Mouse (Mus musculus): ENCODE results near the gene Gm43552. TPM values are rescaled to one million over a fixed set of nuclear protein-coding genes. Genes with fewer than 3 reads are reported as not detected.
"Not testable (repeated sequence)": the region's sequence is repeated elsewhere in the genome, so short reads cannot be mapped to it uniquely, and the experiment has no call there.

Gm43552 gene
- total RNA-seq (2021) = 1 to 10 TPM in 1 of 2 experiments, not detected in 1; 3.0 TPM
- long read RNA-seq, experiment 1 = 0 reads
- long read RNA-seq, experiment 2 = 0 reads

DNA sequence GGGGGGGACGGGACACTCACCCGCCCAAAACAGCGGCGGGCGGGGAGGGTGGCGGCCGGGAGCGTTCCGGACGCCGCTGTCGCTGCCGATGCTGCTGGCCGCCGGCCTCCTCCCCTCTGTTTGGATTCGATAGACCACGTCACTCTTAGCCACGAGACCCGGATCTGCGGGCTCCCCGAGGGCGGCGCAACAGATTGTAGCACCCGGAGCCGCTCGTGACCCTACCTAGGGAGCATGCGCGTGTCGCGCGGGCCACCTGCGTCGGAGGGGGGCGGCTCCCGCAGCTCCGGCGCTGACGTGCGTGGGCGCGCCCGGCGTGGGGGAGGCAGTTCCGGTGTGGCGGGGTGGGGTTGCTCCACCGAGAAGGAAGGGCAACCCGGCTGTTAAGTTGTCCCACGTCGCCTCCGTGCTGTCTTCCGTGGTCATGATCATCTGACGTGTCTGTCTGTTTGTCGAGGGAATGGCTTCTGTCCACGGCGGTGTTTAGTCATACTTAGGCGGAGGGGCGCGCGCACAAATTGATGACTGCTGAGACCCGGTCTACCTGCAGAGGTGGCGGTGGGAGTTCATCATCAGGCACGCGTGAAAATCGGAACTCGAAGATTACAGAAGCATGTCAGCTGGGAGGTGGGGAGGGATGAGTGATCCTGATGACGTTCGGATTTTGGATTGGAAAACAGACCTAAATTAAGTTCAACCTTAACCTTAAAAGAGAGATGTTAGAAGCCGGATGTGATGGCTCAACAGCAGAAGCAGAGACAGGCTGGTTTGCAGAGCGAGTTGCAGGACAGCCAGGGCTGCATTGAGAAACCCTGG, at the start of gene Gm43552:
TSS of gene Gm43552 (minus strand) at position 118 of the 816 bp plus-strand sequence.
- DNase-seq (ENCODE audit: low spot score in 2 of 2) = peak; percentile 86 to 93

DNA sequence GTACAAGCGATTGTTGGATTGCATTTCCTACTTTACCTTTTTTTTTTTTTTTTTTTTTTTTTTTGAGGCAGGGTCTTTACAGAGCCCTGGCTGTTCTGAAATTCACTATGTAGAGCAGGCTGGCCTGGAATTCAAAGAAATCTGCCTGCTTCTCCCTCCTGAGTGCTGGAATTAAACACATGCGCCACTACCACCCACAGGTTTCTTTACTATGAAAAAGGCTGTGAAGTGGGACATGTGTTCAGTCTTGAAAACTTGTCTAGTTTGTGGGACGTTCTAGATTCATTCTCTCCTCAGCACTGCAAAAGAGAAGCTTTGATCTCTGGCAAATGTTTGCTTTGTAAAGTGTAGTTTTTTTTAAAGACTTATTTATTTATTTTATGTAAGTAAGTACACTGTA, 49.3 kb upstream of the Gm43552 start:
- DNase-seq (ENCODE audit: low spot score in 2 of 2) = no peak

DNA sequence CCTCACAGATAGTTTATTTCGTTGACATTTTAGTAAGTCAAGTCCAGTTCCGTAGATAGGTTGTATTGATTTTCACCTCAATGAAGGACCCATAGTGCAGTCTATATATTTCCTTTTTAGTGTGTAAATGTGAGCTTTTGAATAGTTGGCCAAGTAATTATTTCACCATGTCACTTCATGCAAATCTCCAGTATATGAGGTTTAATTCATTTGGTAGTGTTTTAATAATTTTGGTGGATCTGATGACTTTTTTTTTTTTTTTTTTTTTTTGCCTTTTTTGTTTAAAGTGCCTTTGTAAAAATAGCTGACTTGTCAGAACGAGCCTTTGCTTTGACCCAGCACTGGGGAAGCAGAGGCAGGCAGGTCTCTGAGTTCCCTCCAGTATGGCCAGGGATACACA, 47.2 kb upstream of the Gm43552 start:
- no peak for DNase-seq (ENCODE audit: low spot score in 2 of 2)

GRCm38 (mm10) chr5:65538829-65539228, 46.2 kb upstream of the Gm43552 start:
- DNase-seq (ENCODE audit: low spot score in 2 of 2) = no peak

DNA sequence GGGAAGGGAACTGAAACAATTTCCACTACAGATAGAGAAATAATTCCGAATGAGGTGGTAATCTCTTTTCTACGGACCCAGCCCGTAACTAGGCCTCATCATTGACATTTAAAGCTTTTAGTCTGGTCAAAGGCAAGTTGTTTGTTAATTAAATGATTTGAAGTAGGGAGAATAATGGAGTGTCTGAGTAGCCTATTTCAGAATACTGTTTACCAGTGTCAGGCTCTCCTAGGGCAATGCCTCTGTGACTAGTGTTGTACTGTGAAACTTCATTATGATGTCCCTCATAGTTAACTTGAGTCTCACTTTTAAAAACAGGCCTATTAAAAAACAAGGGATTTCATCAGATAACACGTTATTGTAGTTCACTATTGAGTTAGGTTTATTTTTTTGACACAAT, 45.5 kb upstream of the Gm43552 start:
- no peak for DNase-seq (ENCODE audit: low spot score in 2 of 2)

- DNase-seq (ENCODE audit: low spot score in 2 of 2) = peak; percentile 41 to 62
These were observed 44.9 kb upstream of the Gm43552 start for GRCm38 (mm10) chr5:65537420-65538071.

- peak; percentile 94 to 95 for DNase-seq (ENCODE audit: low spot score in 2 of 2)
These were observed 44.3 kb upstream of the Gm43552 start, which contains the start of the genes Smim14 and Ube2k for GRCm38 (mm10) chr5:65536751-65537419. TSS of gene Smim14 (minus strand) at chr5:65537184. TSS of gene Ube2k (plus strand) at chr5:65537233.

- not testable (repeated sequence) for DNase-seq (ENCODE audit: low spot score in 2 of 2)
These were observed 43.4 kb upstream of the Gm43552 start for GRCm38 (mm10) chr5:65536068-65536465.

DNA sequence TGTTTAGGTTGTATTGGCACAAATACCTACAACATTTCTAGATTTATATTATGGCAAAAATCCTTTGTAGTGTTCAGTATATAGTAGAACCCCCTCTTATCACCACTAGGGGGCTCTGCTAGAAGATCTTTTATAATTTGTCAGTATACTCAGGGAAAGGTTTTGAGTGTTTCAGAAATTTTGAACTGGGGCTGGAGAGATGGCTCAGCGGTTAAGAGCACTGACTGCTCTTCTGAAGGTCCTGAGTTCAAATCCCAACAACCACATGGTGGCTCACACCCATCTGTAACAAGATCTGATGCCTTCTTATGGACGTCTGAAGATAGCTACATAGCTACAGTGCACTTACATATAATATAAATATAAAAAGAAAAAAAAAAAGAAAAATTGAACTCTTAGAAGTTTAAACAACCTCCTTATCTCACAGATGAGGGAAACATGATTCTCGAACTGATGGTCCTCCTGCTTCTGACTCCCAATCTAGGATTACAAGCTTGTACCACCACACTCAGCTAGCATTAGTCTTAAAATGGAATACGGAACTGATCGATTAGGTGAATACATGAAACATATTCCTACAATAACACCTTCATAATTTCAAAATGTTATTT, 42.9 kb upstream of the Gm43552 start:
- no peak for DNase-seq (ENCODE audit: low spot score in 2 of 2)

DNA sequence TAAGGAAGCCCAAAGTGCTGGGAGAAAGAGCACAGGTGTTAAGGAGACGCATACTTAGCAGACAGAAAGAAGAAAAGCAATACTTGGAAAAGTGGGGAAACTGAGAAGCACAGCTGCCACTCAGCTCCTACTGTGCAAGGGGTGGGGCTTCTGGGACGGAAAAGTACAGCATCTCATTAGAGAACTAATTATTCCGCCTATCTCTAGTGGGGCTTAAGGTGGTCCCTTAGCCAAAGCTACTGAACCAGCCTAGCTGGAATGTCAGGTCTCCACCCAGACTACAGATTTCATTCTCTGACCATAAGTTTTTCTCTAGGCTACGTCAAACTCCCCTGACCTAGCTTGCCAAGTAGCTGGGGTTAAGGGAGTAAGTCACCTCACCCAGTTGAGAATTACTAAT, 41.9 kb upstream of the Gm43552 start:
- no peak for DNase-seq (ENCODE audit: low spot score in 2 of 2)

DNA sequence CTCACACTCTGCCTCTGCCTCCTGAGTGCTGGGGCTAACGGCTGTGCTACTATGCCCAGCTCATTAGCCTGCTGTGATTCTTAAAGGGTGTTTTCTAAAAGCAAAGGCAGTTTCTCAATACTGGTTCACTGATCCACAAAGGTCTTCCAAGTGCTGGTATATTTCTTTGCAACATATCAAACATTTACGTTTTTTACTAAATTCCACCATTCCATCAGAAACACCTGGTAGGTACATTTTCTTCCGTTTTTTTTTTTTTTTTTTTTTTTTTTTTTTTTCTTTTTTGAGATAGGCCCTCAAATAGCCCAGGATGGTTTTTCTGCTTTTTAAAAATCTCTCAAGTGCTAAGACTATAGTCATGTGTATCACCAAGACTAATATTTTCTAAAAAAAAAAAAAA, 38.6 kb upstream of the Gm43552 start:
- no peak for DNase-seq (ENCODE audit: low spot score in 2 of 2)

DNA sequence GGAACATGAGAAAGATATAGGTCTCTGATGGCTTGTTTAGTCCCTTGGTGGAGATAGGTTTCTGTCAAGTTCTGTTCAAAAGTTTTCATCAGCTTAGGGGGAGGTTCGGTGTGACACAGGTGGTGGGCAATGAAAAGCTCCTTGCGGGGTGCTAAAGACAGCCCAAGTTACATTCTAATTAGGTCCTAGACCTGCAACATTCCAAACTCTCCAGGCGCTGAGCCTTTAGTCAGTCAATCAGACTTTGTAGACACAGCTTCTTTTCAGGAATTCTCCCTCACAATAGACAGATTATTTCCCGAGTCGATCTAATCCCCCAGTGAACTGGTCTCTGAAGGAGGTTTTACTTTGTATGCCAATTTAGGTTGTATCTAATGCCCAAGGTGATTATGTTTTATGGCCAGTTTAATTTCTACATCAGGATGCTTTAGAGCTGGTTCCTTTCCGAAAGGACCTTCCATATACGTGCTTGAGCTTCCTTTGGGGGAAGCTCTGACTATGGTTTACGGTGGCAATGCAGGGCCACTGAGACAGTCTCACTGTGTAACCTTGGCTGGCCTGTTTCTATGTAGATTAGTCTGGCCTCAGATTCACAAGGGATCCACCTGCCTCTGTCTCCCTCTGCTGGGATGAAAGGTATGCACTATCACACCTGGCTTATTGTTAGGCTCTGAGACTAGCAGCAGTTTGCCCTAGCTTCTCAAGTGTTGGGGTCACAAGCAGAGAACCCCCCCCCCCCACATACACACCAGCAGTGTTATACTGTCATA, 33.2 kb upstream of the Gm43552 start:
- no peak for DNase-seq (ENCODE audit: low spot score in 2 of 2)

- DNase-seq (ENCODE audit: low spot score in 2 of 2) = no peak
These were observed 32.2 kb upstream of the Gm43552 start for GRCm38 (mm10) chr5:65524831-65525230.

DNA sequence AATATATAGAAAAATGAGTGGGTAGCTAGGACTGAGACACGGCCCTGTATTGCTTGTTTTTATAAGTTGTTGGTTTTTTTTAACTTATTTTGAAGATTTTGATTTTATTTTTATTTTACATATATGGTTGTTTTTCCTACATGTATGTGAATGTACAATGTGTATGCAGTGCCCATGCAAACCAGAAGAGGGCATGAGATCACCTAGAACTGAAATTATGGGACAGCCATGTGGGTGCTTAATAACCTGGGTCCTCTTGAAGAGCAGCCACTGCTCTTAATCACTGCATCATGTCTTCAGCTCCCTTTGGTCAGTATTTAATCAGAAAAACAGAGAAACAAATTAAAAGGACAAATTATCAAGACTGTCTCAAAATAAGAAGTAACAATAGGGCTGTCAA, 29.2 kb upstream of the Gm43552 start:
- no peak for DNase-seq (ENCODE audit: low spot score in 2 of 2)

DNA sequence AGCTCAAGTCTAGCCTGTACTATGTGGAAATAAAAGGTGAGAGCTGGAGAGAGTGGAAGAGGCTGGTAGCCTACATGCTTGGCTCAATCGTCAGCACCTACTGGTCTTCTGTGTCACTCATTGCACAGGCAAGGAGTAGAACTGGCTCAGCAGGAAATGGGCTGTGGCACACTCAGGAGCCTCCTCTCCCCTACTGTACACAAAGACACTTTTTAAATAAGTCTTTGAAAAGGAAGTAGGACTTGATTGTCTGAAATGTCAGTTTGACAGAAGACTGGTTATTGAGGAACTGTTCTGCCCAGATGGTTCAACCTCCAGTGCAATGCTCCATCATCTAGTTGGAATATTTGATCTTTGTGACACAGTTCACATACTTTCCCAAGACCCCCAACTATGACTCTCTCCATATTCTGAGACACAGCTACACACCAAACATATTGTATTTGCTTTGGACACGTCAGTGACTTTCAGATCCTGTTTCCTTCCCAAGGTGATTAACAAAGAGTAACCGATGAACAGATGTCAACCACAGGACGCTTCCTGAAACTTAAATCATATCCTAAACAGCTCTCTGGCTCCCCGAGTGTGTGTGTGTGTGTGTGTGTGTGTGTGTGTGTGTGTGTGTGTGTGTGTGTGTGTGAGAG, 22.1 kb upstream of the Gm43552 start:
- no peak for DNase-seq (ENCODE audit: low spot score in 2 of 2)

DNA sequence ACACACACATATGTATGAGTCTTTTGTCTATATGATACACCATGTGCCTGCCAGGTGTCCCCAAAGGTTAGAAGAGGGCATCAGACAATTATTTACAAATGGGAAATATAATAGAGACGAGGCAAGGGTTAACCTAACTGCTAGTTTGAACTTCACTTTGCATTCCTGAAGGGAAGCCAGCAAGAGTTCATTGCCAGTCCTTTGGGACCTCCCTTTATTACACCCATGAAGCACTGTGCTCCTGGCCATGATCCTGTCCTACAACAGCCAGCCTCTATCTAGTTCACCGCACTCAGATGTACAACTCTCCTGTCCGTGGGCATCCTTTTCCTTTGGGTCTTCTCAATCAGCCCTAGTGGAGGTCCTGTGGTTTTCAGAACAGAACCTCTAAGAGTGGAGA, 20.9 kb upstream of the Gm43552 start:
- DNase-seq (ENCODE audit: low spot score in 2 of 2) = no peak

- DNase-seq (ENCODE audit: low spot score in 2 of 2) = no peak
These were observed 15.8 kb upstream of the Gm43552 start for GRCm38 (mm10) chr5:65508395-65508794.

- peak in 1 of 2 experiments; percentile 18 for DNase-seq (ENCODE audit: low spot score in 2 of 2)
These were observed 13.2 kb upstream of the Gm43552 start for GRCm38 (mm10) chr5:65505786-65506185.

- DNase-seq (ENCODE audit: low spot score in 2 of 2) = no peak
These were observed 8.8 kb upstream of the Gm43552 start for GRCm38 (mm10) chr5:65501407-65501806.

DNA sequence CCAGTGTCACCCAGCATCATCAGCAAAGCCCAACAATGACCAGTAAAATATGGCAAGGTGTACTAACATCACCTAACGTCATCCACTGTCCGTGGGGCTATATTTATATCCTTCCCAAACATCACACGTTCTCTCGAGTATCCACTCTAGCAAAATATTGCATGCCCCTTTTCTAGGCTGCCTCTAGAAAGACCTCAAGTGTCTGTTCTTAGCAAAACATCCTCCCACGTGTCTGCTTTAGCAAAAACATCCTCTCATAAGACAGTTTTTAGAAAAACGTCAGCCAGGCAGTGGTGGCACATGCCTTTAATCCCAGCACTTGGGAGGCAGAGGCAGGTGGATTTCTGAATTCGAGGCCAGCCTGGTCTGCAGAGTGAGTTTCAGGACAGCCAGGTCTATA, 7.6 kb upstream of the Gm43552 start:
- DNase-seq (ENCODE audit: low spot score in 2 of 2) = no peak

Data from gastrocnemius, postnatal 4 days (tissue).